In genomic region chr13:69365880-69366490, GRCm38 (mm10) we compare ENCODE assay signal across 15 mouse cellular contexts.
"Had no signal": no experiment of that assay in that cellular context is flagged by ENCODE, and none has a peak within 500 bp of the region (broad histone marks: within the 10 kb centered on the region; RNA-seq: fewer than 3 reads in every experiment).

No protein-coding gene starts in this region.

- H3K9me3 ChIP-seq: limb, embryonic 15.5 days had no signal

- DNase-seq: kidney, adult 8-10 months; kidney, postnatal 14 days; layer of hippocampus, adult 9-11 months; layer of hippocampus, postnatal 36 days; lung, embryonic 14.5 days; lung, postnatal 10 days; lung, postnatal 4 days; right cerebral cortex, adult 18-20 months; right cerebral cortex, postnatal 25 days; thymus, postnatal 36 days had no signal

- H3K4me3 ChIP-seq: limb, embryonic 15.5 days; liver, embryonic 12.5 days; megakaryocyte, embryonic 14.5 days; midbrain, embryonic 12.5 days had no signal

- H3K27me3 ChIP-seq: limb, embryonic 15.5 days; liver, embryonic 12.5 days; megakaryocyte, embryonic 14.5 days; midbrain, embryonic 12.5 days had no signal

- ATAC-seq: liver, embryonic 12.5 days; midbrain, embryonic 16.5 days had no signal

- H3K4me1 ChIP-seq: limb, embryonic 15.5 days; liver, embryonic 12.5 days; megakaryocyte, embryonic 14.5 days; midbrain, embryonic 12.5 days had no signal

- H3K9ac ChIP-seq: limb, embryonic 15.5 days; liver, embryonic 12.5 days; lung, embryonic 14.5 days; midbrain, embryonic 12.5 days had no signal

- H3K4me2 ChIP-seq: limb, embryonic 15.5 days; liver, embryonic 12.5 days; lung, embryonic 14.5 days; midbrain, embryonic 12.5 days had no signal

- H3K36me3 ChIP-seq: limb, embryonic 15.5 days; liver, embryonic 12.5 days; midbrain, embryonic 12.5 days had no signal

- H3K27ac ChIP-seq: limb, embryonic 15.5 days; liver, embryonic 12.5 days; midbrain, embryonic 12.5 days had no signal
